Mouse (Mus musculus): ENCODE data around the gene Ppm1h.

Ppm1h gene

GRCm38 (mm10) chr10:122770987-122771386 lies 92.4 kb downstream of the Ppm1h start:
- no peak for DNase-seq

- no peak for DNase-seq
Observed at GRCm38 (mm10) chr10:122774169-122774568, 95.6 kb downstream of the Ppm1h start.

- no peak for DNase-seq
Observed at GRCm38 (mm10) chr10:122777436-122777835, 98.9 kb downstream of the Ppm1h start.

- no peak for DNase-seq
Observed at GRCm38 (mm10) chr10:122777939-122778655, 99.5 kb downstream of the Ppm1h start.

GRCm38 (mm10) chr10:122779351-122779750 lies 100.8 kb downstream of the Ppm1h start:
- no peak for DNase-seq

GRCm38 (mm10) chr10:122782755-122783154 lies 104.2 kb downstream of the Ppm1h start:
- DNase-seq = no peak

GRCm38 (mm10) chr10:122789648-122790170 lies 111.1 kb downstream of the Ppm1h start:
- DNase-seq = no peak

- DNase-seq = no peak
Observed at GRCm38 (mm10) chr10:122792021-122792966, 113.7 kb downstream of the Ppm1h start.

GRCm38 (mm10) chr10:122793193-122793592 lies 114.6 kb downstream of the Ppm1h start:
- DNase-seq = no peak

GRCm38 (mm10) chr10:122794187-122794850 lies 115.8 kb downstream of the Ppm1h start:
- peak; percentile 61 for DNase-seq

- DNase-seq = no peak
Observed at GRCm38 (mm10) chr10:122797955-122798354, 119.4 kb downstream of the Ppm1h start.

- DNase-seq = no peak
Observed at GRCm38 (mm10) chr10:122800003-122800731, 121.6 kb downstream of the Ppm1h start.

- DNase-seq = no peak
Observed at GRCm38 (mm10) chr10:122800732-122801110, 122.2 kb downstream of the Ppm1h start.

GRCm38 (mm10) chr10:122802218-122802617 lies 123.7 kb downstream of the Ppm1h start:
- DNase-seq = no peak

GRCm38 (mm10) chr10:122802901-122803300 lies 124.3 kb downstream of the Ppm1h start:
- DNase-seq = no peak

GRCm38 (mm10) chr10:122803906-122804305 lies 125.3 kb downstream of the Ppm1h start:
- DNase-seq = no peak

GRCm38 (mm10) chr10:122805866-122806265 lies 127.3 kb downstream of the Ppm1h start:
- no peak for DNase-seq

- DNase-seq = peak; percentile 80
Observed at GRCm38 (mm10) chr10:122807127-122808105, 128.9 kb downstream of the Ppm1h start.

GRCm38 (mm10) chr10:122808186-122808585 lies 129.6 kb downstream of the Ppm1h start:
- peak; percentile 32 for DNase-seq

GRCm38 (mm10) chr10:122809851-122810250 lies 131.3 kb downstream of the Ppm1h start:
- no peak for DNase-seq

- peak; percentile 85 for DNase-seq
Observed at GRCm38 (mm10) chr10:122815094-122815493, 136.5 kb downstream of the Ppm1h start.
